Comparison of ENCODE assay signal across 9 mouse cellular contexts in genomic region chr7:89981557-89981956, GRCm38 (mm10). TPM values are rescaled to one million over a fixed set of nuclear protein-coding genes. Genes with fewer than 3 reads are reported as not detected.
A peak's percentile ranks its signal among the peaks of the same experiment; 100 is the strongest.
DNase-seq lines count a peak whose midpoint lies in the region; ATAC-seq and TF ChIP-seq lines count a peak whose summit lies in the region.
"Had no signal": no experiment of that assay in that cellular context is flagged by ENCODE, and none has a peak within 500 bp of the region (broad histone marks: within the 10 kb centered on the region; RNA-seq: fewer than 3 reads in every experiment).

No protein-coding gene starts in this region.

- peak overlapping the region; percentile 83 for H3K4me2 ChIP-seq in heart, embryonic 14.5 days (ENCODE audit: low read length)
- H3K4me2 ChIP-seq in forebrain, embryonic 14.5 days (ENCODE audit: low read length): peak overlapping the region; percentile 84
- H3K4me2 ChIP-seq in liver, embryonic 16.5 days (ENCODE audit: low read depth, low read length): peak overlapping the region; percentile 80

- H3K9ac ChIP-seq in heart, embryonic 14.5 days (ENCODE audit: low read length): peak overlapping the region; percentile 97
- peak overlapping the region; percentile 95 for H3K9ac ChIP-seq in ES-Bruce4 (ENCODE audit: low read depth, poor library complexity, severe bottlenecking)
- peak overlapping the region; percentile 87 for H3K9ac ChIP-seq in forebrain, embryonic 14.5 days (ENCODE audit: low read length)
- peak overlapping the region; percentile 59 for H3K9ac ChIP-seq in liver, embryonic 16.5 days (ENCODE audit: low read depth, low read length)

- no peak for TF ChIP-seq EP300 in ES-Bruce4 (IDR thresholded peaks at IDR 0.05; ENCODE audit: insufficient read depth, low read depth, low read length)

- no peaks in the 10 kb centered on the region for H3K27me3 ChIP-seq in heart, embryonic 14.5 days (ENCODE audit: control insufficient read depth, insufficient read depth, low read length)
- H3K27me3 ChIP-seq in ES-Bruce4 (ENCODE audit: control insufficient read depth, insufficient read depth, low read length, poor library complexity, severe bottlenecking): no peaks in the 10 kb centered on the region
- no peaks in the 10 kb centered on the region for H3K27me3 ChIP-seq in forebrain, embryonic 14.5 days (replicated peaks; ENCODE audit: control insufficient read depth, insufficient read depth, low read length)
- H3K27me3 ChIP-seq in liver, embryonic 16.5 days (ENCODE audit: control insufficient read depth, insufficient read depth, low read depth, low read length): no peaks in the 10 kb centered on the region
- H3K27me3 ChIP-seq: Patski had no signal

- peak overlapping the region; percentile 93 to 97; a peak in 3 of 4 replicates for H3K4me3 ChIP-seq in heart, embryonic 14.5 days (ENCODE audit: control insufficient read depth in 1 of 2, insufficient read depth in 1 of 2, low read depth in 1 of 2, low read length in 2 of 2)
- peak overlapping the region; percentile 75 for H3K4me3 ChIP-seq in ES-Bruce4 (ENCODE audit: low read depth, low read length)
- H3K4me3 ChIP-seq in forebrain, embryonic 14.5 days (ENCODE audit: low read depth, low read length): peak overlapping the region; percentile 70
- peak overlapping the region; percentile 84 for H3K4me3 ChIP-seq in liver, embryonic 16.5 days (ENCODE audit: low read depth, low read length)

- WGBS in heart, embryonic 14.5 days: 12% methylated on average over 10 of the region's 10 CpGs
- 15% methylated on average over 10 of the region's 10 CpGs for WGBS in forebrain, embryonic 14.5 days
- 8% methylated on average over 10 of the region's 10 CpGs for WGBS in liver, embryonic 16.5 days (ENCODE audit: insufficient replicate concordance)

- no peaks in the 10 kb centered on the region for H3K9me3 ChIP-seq in heart, embryonic 14.5 days (ENCODE audit: control insufficient read depth, low read length)
- H3K9me3 ChIP-seq in ES-Bruce4 (replicated peaks; ENCODE audit: control insufficient read depth, insufficient read depth, low read length, poor library complexity, severe bottlenecking): no peaks in the 10 kb centered on the region
- no peaks in the 10 kb centered on the region for H3K9me3 ChIP-seq in forebrain, embryonic 14.5 days (replicated peaks; ENCODE audit: control insufficient read depth, low read length)
- H3K9me3 ChIP-seq in liver, embryonic 16.5 days (replicated peaks; ENCODE audit: control insufficient read depth, low read length): no peaks in the 10 kb centered on the region

- no peak for DNase-seq in heart, adult 18-20 months
- no peak for DNase-seq in forebrain, embryonic 14.5 days (ENCODE audit: low spot score)
- no peak for DNase-seq in layer of hippocampus, postnatal 25 days (ENCODE audit: extremely low spot score in 1 of 2, low spot score in 1 of 2)
- DNase-seq in retina, embryonic 14.5 days (ENCODE audit: low spot score): no peak

- TF ChIP-seq CTCF in ES-Bruce4 (IDR thresholded peaks at IDR 0.05; ENCODE audit: low read depth, low read length): no peak

- ATAC-seq in heart, embryonic 14.5 days (ENCODE audit: insufficient number of reproducible peaks, insufficient read depth, low FRiP score, low read depth): no peak
- ATAC-seq in forebrain, embryonic 14.5 days: peak; percentile 19; the same call in 1 of the 2 replicates
- no peak for ATAC-seq in liver, embryonic 16.5 days (ENCODE audit: low read depth)
- no peak for ATAC-seq in monocyte, adult 5-6 weeks (replicated peaks; ENCODE audit: insufficient number of reproducible peaks, low FRiP score, low TSS enrichment, poor library complexity, severe bottlenecking)

- TF ChIP-seq POLR2A in ES-Bruce4 (IDR thresholded peaks at IDR 0.05; ENCODE audit: insufficient read depth, low read length): no peak

- H3K27ac ChIP-seq in heart, embryonic 14.5 days (replicated peaks in 1 of 2; ENCODE audit: control insufficient read depth in 1 of 2, insufficient read depth in 1 of 2, low read depth in 2 of 2, low read length in 2 of 2): peak overlapping the region in 1 of 2 experiments; percentile 100; a peak in 2 of 4 replicates
- H3K27ac ChIP-seq in ES-Bruce4 (ENCODE audit: insufficient read depth, low read length): peak overlapping the region; percentile 75
- 0 out of 2 replicates have a peak overlapping the region, but pooled peaks have one; percentile 99 for H3K27ac ChIP-seq in forebrain, embryonic 14.5 days (ENCODE audit: low read depth, low read length)
- H3K27ac ChIP-seq in liver, embryonic 16.5 days (ENCODE audit: low read length): peak overlapping the region; percentile 60

- peaks cover 6% of the 10 kb centered on the region; the same call in 1 of the 2 replicates for H3K36me3 ChIP-seq in heart, embryonic 14.5 days (ENCODE audit: control insufficient read depth, insufficient read depth, low read length)
- peaks cover 12% of the 10 kb centered on the region for H3K36me3 ChIP-seq in ES-Bruce4 (ENCODE audit: control insufficient read depth, insufficient read depth, low read length, poor library complexity, severe bottlenecking)
- H3K36me3 ChIP-seq in forebrain, embryonic 14.5 days (ENCODE audit: control insufficient read depth, insufficient read depth, low read length): no peaks in the 10 kb centered on the region
- peaks cover 5% of the 10 kb centered on the region; the same call in 1 of the 2 replicates for H3K36me3 ChIP-seq in liver, embryonic 16.5 days (ENCODE audit: control insufficient read depth, insufficient read depth)

- peaks cover 0 to 13% of the 10 kb centered on the region in 2 experiments; a peak in 2 of 4 replicates for H3K4me1 ChIP-seq in heart, embryonic 14.5 days (ENCODE audit: control insufficient read depth in 2 of 2, insufficient read depth in 2 of 2, low read length in 2 of 2)
- no peaks in the 10 kb centered on the region for H3K4me1 ChIP-seq in ES-Bruce4 (ENCODE audit: control insufficient read depth, insufficient read depth, low read length)
- H3K4me1 ChIP-seq in forebrain, embryonic 14.5 days (ENCODE audit: control insufficient read depth, insufficient read depth, low read length): peaks cover 12% of the 10 kb centered on the region
- peaks cover 16% of the 10 kb centered on the region for H3K4me1 ChIP-seq in liver, embryonic 16.5 days (ENCODE audit: control insufficient read depth, low read depth, low read length)

RNA-seq across cellular contexts. Expression of gene Eed, which starts 0.8 kb away (rescaled TPM):
- 47.3 and 47.5 TPM in 2 replicates for polyA plus RNA-seq in heart, embryonic 14.5 days (2014; fragmentation: Nextera tagmentation; extraction: Ambion mirVana)
- total RNA-seq in heart, adult 18-20 months (2021): 10 to 100 TPM; 26.1 to 32.8 TPM
- polyA plus RNA-seq in ES-Bruce4 (2011; ENCODE audit: insufficient read depth, insufficient read length, low read depth, missing spikeins): 293 and 327 TPM in 2 replicates
- polyA plus RNA-seq in forebrain, embryonic 14.5 days (2014; fragmentation: Nextera tagmentation; extraction: Ambion mirVana): 41.2 and 43.5 TPM in 2 replicates
- polyA plus RNA-seq in liver, embryonic 16.5 days (2015; fragmentation: Nextera tagmentation; extraction: Ambion mirVana): 25.7 and 26.2 TPM in 2 replicates
- total RNA-seq in layer of hippocampus, postnatal 25 days (2021): 10 to 100 TPM; 33.6 to 40.3 TPM
- total RNA-seq in monocyte, adult 5-6 weeks (2017): 257 to 421 TPM (median 381 TPM) in 3 replicates

RNA-seq across cellular contexts. Expression of gene Hikeshi, which starts 40.6 kb away (rescaled TPM):
- 111 and 118 TPM in 2 replicates for polyA plus RNA-seq in heart, embryonic 14.5 days (2014; fragmentation: Nextera tagmentation; extraction: Ambion mirVana)
- 10 to 100 TPM; 77.9 to 82.5 TPM for total RNA-seq in heart, adult 18-20 months (2021)
- polyA plus RNA-seq in ES-Bruce4 (2011; ENCODE audit: insufficient read depth, insufficient read length, low read depth, missing spikeins): 63.0 and 64.7 TPM in 2 replicates
- polyA plus RNA-seq in forebrain, embryonic 14.5 days (2014; fragmentation: Nextera tagmentation; extraction: Ambion mirVana): 171 and 174 TPM in 2 replicates
- polyA plus RNA-seq in liver, embryonic 16.5 days (2015; fragmentation: Nextera tagmentation; extraction: Ambion mirVana): 48.2 and 59.3 TPM in 2 replicates
- total RNA-seq in layer of hippocampus, postnatal 25 days (2021): 100 to 1,000 TPM in 1 of 2 experiments, 10 to 100 TPM in 1; 85.0 to 105 TPM
- 39.6 to 86.1 TPM (median 84.3 TPM) in 3 replicates for total RNA-seq in monocyte, adult 5-6 weeks (2017)
